Mouse (Mus musculus): Measurements from ENCODE around the gene Xdh.

DNA sequence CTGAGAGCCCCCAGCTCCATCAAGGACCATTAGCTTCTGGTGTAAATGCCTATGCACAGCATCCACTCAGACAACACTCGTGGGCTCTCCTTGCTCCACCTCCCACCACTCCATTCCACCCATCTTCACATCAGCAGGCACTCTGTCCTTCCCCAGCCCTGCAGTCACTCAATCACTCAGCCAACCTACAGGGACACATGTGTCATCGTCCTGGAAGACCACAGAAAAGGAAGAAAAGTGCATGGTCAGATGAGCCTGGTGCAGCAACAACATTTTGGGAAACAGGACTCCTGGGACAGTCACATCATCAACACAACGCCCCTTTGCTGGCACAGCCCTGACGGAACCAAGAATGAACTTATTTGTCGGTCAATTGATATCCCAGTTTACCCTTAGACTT, 974 bp upstream of the Xdh start:
- no peak for TF ChIP-seq CTCF (IDR thresholded peaks at IDR 0.05; ENCODE audit: extremely low read depth, insufficient read depth, insufficient read length, insufficient replicate concordance)
- no peak for TF ChIP-seq POLR2A (IDR thresholded peaks at IDR 0.05; ENCODE audit: low read depth, low read length)
